Mouse (Mus musculus): ENCODE results near the gene Sult6b2. TPM values are rescaled to one million over a fixed set of nuclear protein-coding genes. Genes with fewer than 3 reads are reported as not detected.

Gene Sult6b2
- total RNA-seq, 2 experiments from 2014 or later, result 0.15 TPM; not detected in 1

- DNase-seq (ENCODE audit: low spot score in 2 of 2), result no peak
Measured at GRCm38 (mm10) chr6:142741763-142742162, 62.5 kb downstream of the Sult6b2 start.

- DNase-seq (ENCODE audit: low spot score in 2 of 2), result no peak
Measured at GRCm38 (mm10) chr6:142738637-142739036, 65.7 kb downstream of the Sult6b2 start.

DNA sequence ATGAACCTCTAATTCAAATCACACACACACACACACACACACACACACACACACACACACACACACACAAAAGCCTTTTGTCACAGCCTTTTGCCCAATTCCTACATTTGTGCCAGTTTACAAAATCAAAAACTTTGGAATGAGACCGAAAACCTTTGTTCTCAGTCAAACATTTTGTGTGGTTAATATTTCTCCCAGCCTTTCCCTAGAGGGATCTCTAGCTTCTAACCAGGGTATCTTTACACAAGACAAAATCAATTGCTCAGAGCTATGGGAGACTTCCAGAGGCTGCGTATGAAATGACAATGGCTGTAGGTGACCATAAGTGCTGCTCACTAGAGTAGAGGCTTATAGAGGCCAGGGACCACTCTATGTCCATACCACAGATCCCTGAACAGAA is 66.1 kb downstream of the Sult6b2 start:
- DNase-seq (ENCODE audit: low spot score in 2 of 2), result no peak

- peak in 1 of 2 experiments; percentile 46 for DNase-seq (ENCODE audit: low spot score in 2 of 2)
Measured at GRCm38 (mm10) chr6:142735302-142736005, 68.8 kb downstream of the Sult6b2 start.

Other genes starting within 250 kb of the Sult6b2 start
- gene Kcnj8, start 232.9 kb downstream of the Sult6b2 start, total RNA-seq (2021), result 1 to 10 TPM; 1.6 to 2.2 TPM
- gene Abcc9, start 102.2 kb downstream of the Sult6b2 start, total RNA-seq (2021), result 1 to 10 TPM; 2.9 to 3.2 TPM
- gene Cmas, start 47.8 kb downstream of the Sult6b2 start, total RNA-seq (2021), result 100 to 1,000 TPM in 1 of 2 experiments, 10 to 100 TPM in 1; 98.0 to 106 TPM
- 10 to 100 TPM; 34.1 TPM for gene St8sia1, start 159.9 kb upstream of the Sult6b2 start, total RNA-seq (2021)

Data from layer of hippocampus, adult 18-20 months (tissue).